Mouse (Mus musculus) adipocyte (in vitro differentiated cells): ENCODE measurements around the gene Cmas.

ENCODE experiments used
- DNase-seq: peaks from one replicate; pipeline ENCODE4 v3.0.0-alpha.2; 2016; ENCODE audit warnings: low spot score

The Cmas gene

GRCm38 (mm10) chr6:142752331-142753246 is 3.9 kb upstream of the Cmas start:
- DNase-seq, result peak; percentile 46

GRCm38 (mm10) chr6:142757334-142757965 is 964 bp downstream of the Cmas start:
- DNase-seq, result peak; percentile 15

GRCm38 (mm10) chr6:142757976-142758375 is 1.5 kb downstream of the Cmas start:
- DNase-seq, result no peak

- DNase-seq, result no peak
Measured at GRCm38 (mm10) chr6:142758562-142758961, 2.1 kb downstream of the Cmas start.

GRCm38 (mm10) chr6:142759633-142760032 is 3.1 kb downstream of the Cmas start:
- DNase-seq, result no peak

GRCm38 (mm10) chr6:142764933-142765332 is 8.4 kb downstream of the Cmas start:
- no peak for DNase-seq

- no peak for DNase-seq
Measured at GRCm38 (mm10) chr6:142767305-142767704, 10.8 kb downstream of the Cmas start.

GRCm38 (mm10) chr6:142769896-142770295 is 13.4 kb downstream of the Cmas start:
- DNase-seq, result no peak

- no peak for DNase-seq
Measured at GRCm38 (mm10) chr6:142771643-142772042, 15.2 kb downstream of the Cmas start.

- DNase-seq, result no peak
Measured at GRCm38 (mm10) chr6:142773566-142773965, 17.1 kb downstream of the Cmas start.

GRCm38 (mm10) chr6:142776935-142777334 is 20.4 kb downstream of the Cmas start:
- no peak for DNase-seq

- DNase-seq, result peak; percentile 16
Measured at GRCm38 (mm10) chr6:142779045-142779811, 22.7 kb downstream of the Cmas start.

GRCm38 (mm10) chr6:142779812-142780573 is 23.5 kb downstream of the Cmas start:
- no peak for DNase-seq

GRCm38 (mm10) chr6:142780574-142781033 is 24.1 kb downstream of the Cmas start:
- no peak for DNase-seq

GRCm38 (mm10) chr6:142781286-142781685 is 24.8 kb downstream of the Cmas start:
- no peak for DNase-seq

- peak; percentile 69 for DNase-seq
Measured at GRCm38 (mm10) chr6:142785343-142785742, 28.9 kb downstream of the Cmas start.

GRCm38 (mm10) chr6:142786106-142786505 is 29.6 kb downstream of the Cmas start:
- DNase-seq, result no peak

GRCm38 (mm10) chr6:142788042-142788987 is 31.8 kb downstream of the Cmas start:
- DNase-seq, result no peak

- no peak for DNase-seq
Measured at GRCm38 (mm10) chr6:142789736-142790135, 33.2 kb downstream of the Cmas start.

- DNase-seq, result no peak
Measured at GRCm38 (mm10) chr6:142792241-142792968, 35.9 kb downstream of the Cmas start.
